Mouse (Mus musculus) liver, embryonic 13.5 days (tissue): ENCODE results near the gene Srebf2. TPM values are rescaled to one million over a fixed set of nuclear protein-coding genes. Genes with fewer than 3 reads are reported as not detected.
A peak's percentile ranks its signal among the peaks of the same experiment; 100 is the strongest.

Experiments
- ATAC-seq: fragments of 200-750 bp; cut with Nextera tagmentation; 2 replicates; pipeline ENCODE4 v1.8.0; 2017; ENCODE audit warnings: low read depth, mild to moderate bottlenecking, moderate number of reproducible peaks, moderate library complexity
- DNase-seq: peaks from one replicate; pipeline ENCODE4 v3.0.0; 2022
- H3K27ac ChIP-seq: fragments of 300-500 bp; sonication (generic); 2 replicates; pipeline ENCODE4 v1.5.1; 2015; ENCODE audit warnings: moderate library complexity, mild to moderate bottlenecking, inconsistent platforms
- H3K27me3 ChIP-seq: fragments of 300-500 bp; sonication (generic); 2 replicates; pipeline ENCODE4 v1.6.1; 2015; ENCODE audit warnings: mild to moderate bottlenecking, inconsistent platforms
- H3K36me3 ChIP-seq: fragments of 300-500 bp; sonication (generic); 2 replicates; pipeline ENCODE4 v1.6.1; 2015; ENCODE audit warnings: mild to moderate bottlenecking, inconsistent platforms
- H3K4me1 ChIP-seq: fragments of 300-500 bp; sonication (generic); replicated peaks from 2 replicates; pipeline ENCODE4 v1.6.1; 2015; ENCODE audit warnings: inconsistent platforms
- H3K4me2 ChIP-seq: fragments of 300-500 bp; sonication (generic); 2 replicates; pipeline ENCODE4 v1.6.1; 2015; ENCODE audit warnings: inconsistent platforms, mild to moderate bottlenecking, moderate library complexity
- H3K4me3 ChIP-seq: fragments of 300-500 bp; sonication (generic); replicated peaks from 2 replicates; pipeline ENCODE4 v1.5.1; 2015; ENCODE audit warnings: mild to moderate bottlenecking, inconsistent platforms
- H3K9ac ChIP-seq: fragments of 300-500 bp; sonication (generic); 2 replicates; pipeline ENCODE4 v1.6.1; 2015; ENCODE audit warnings: mild to moderate bottlenecking, inconsistent platforms
- H3K9me3 ChIP-seq: fragments of 300-500 bp; sonication (generic); replicated peaks from 2 replicates; pipeline ENCODE4 v1.6.1; 2016; ENCODE audit warnings: inconsistent platforms
- WGBS: fragments of 180-500 bp; shearing (Covaris S2); methylation state at CpG from one replicate; pipeline ENCODE4 v1.1.7; 2015; ENCODE audit not compliant: insufficient replicate concordance; 5-methylcytosine and 5-hydroxymethylcytosine counted together
- polyA plus RNA-seq: library from polyadenylated mRNA; unstranded; fragments of >200 nt; fragmentation: Nextera tagmentation; extraction: Ambion mirVana; gene quantifications from 2 replicates; pipeline ENCODE4 v1.2.1, GENCODE M21; 2015

Srebf2 gene
- polyA plus RNA-seq, 1 experiment from 2014 or later = 64.2 TPM

GRCm38 (mm10) chr15:82140355-82140754 lies 6.6 kb upstream of the Srebf2 start:
- 88% methylated on average over 3 of the region's 3 CpGs for WGBS
- no peak overlapping the region for H3K27ac ChIP-seq

GRCm38 (mm10) chr15:82144157-82144556 lies 2.8 kb upstream of the Srebf2 start:
- Histone ChIP-seq H3K9me3 (no peaks in the 10 kb centered on the region), H3K4me3 (no peak overlapping the region), H3K4me2 (no peak overlapping the region), H3K4me1 (peaks cover 59% of the 10 kb centered on the region), H3K27ac (peak overlapping the region; percentile 56), H3K36me3 (peaks cover 18% of the 10 kb centered on the region), H3K9ac (no peak overlapping the region), H3K27me3 (no peaks in the 10 kb centered on the region)
- no peak for ATAC-seq
- WGBS = 75% methylated on average over 5 of the region's 5 CpGs
- DNase-seq = no peak

More at GRCm38 (mm10) chr15:82140355-82140754, 6.6 kb upstream of the Srebf2 start:
- Histone ChIP-seq H3K4me3 (no peak overlapping the region), H3K9me3 (no peaks in the 10 kb centered on the region), H3K36me3 (peaks cover 26% of the 10 kb centered on the region), H3K4me1 (peaks cover 31% of the 10 kb centered on the region), H3K27me3 (no peaks in the 10 kb centered on the region), H3K9ac (peak overlapping the region; percentile 36; the same call in 1 of the 2 replicates), H3K4me2 (no peak overlapping the region)
- DNase-seq (no peak), ATAC-seq (no peak)

- 0 out of 2 replicates have a peak overlapping the region, but pooled peaks have one; percentile 90 for H3K4me2 ChIP-seq
- peaks cover 16% of the 10 kb centered on the region for H3K36me3 ChIP-seq
- no peak for ATAC-seq
- WGBS = 13% methylated on average over 2 of the region's 2 CpGs
- peaks cover 64% of the 10 kb centered on the region for H3K4me1 ChIP-seq
- no peaks in the 10 kb centered on the region for H3K27me3 ChIP-seq
- peak; percentile 11 for DNase-seq
- H3K27ac ChIP-seq = peak overlapping the region; percentile 94
- peak overlapping the region; percentile 73 for H3K9ac ChIP-seq
- H3K4me3 ChIP-seq = no peak overlapping the region
- H3K9me3 ChIP-seq = no peaks in the 10 kb centered on the region
Measured at GRCm38 (mm10) chr15:82145408-82145807, 1.6 kb upstream of the Srebf2 start.

GRCm38 (mm10) chr15:82145851-82146769 lies 871 bp upstream of the Srebf2 start:
- Histone ChIP-seq H3K4me1 (peaks cover 64% of the 10 kb centered on the region), H3K27ac (peak overlapping the region; percentile 94), H3K4me2 (peak overlapping the region; percentile 90), H3K36me3 (peaks cover 16% of the 10 kb centered on the region), H3K4me3 (peak overlapping the region; percentile 96), H3K27me3 (no peaks in the 10 kb centered on the region), H3K9me3 (no peaks in the 10 kb centered on the region), H3K9ac (peak overlapping the region; percentile 73)
- WGBS = 15% methylated on average over 11 of the region's 11 CpGs
- DNase-seq = peak; percentile 13
- peak; percentile 1 for ATAC-seq

- peak overlapping the region; percentile 90 for H3K4me2 ChIP-seq
- peak overlapping the region; percentile 93 for H3K27ac ChIP-seq
- DNase-seq (peak; percentile 55), ATAC-seq (peak; percentile 6; the same call in 1 of the 2 replicates)
- H3K36me3 ChIP-seq = peaks cover 7% of the 10 kb centered on the region
- no peaks in the 10 kb centered on the region for H3K27me3 ChIP-seq
- no peaks in the 10 kb centered on the region for H3K9me3 ChIP-seq
- H3K9ac ChIP-seq = peak overlapping the region; percentile 99
- WGBS = under 1% methylated on average over 46 of the region's 50 CpGs
- peak overlapping the region; percentile 96 for H3K4me3 ChIP-seq
- peaks cover 78% of the 10 kb centered on the region for H3K4me1 ChIP-seq
Measured at GRCm38 (mm10) chr15:82147611-82148111, 680 bp downstream of the Srebf2 start.

- H3K9me3 ChIP-seq = no peaks in the 10 kb centered on the region
- peak; percentile 16 for DNase-seq
- H3K27me3 ChIP-seq = no peaks in the 10 kb centered on the region
- H3K4me1 ChIP-seq = peaks cover 85% of the 10 kb centered on the region
- H3K9ac ChIP-seq = peak overlapping the region; percentile 99
- WGBS = 17% methylated on average over 9 of the region's 9 CpGs
- peak overlapping the region; percentile 93 for H3K27ac ChIP-seq
- H3K4me2 ChIP-seq = peak overlapping the region; percentile 90
- peaks cover 7% of the 10 kb centered on the region for H3K36me3 ChIP-seq
- peak overlapping the region; percentile 96 for H3K4me3 ChIP-seq
- no peak for ATAC-seq
Measured at GRCm38 (mm10) chr15:82148510-82148911, 1.5 kb downstream of the Srebf2 start.

- Histone ChIP-seq H3K36me3 (peaks cover 7% of the 10 kb centered on the region), H3K4me2 (no peak overlapping the region), H3K9ac (no peak overlapping the region), H3K27me3 (no peaks in the 10 kb centered on the region), H3K4me3 (no peak overlapping the region), H3K4me1 (peaks cover 83% of the 10 kb centered on the region), H3K9me3 (no peaks in the 10 kb centered on the region), H3K27ac (no peak overlapping the region; the same call in 1 of the 2 replicates)
- DNase-seq = no peak
- ATAC-seq = no peak
Measured at GRCm38 (mm10) chr15:82150042-82150441, 3.1 kb downstream of the Srebf2 start.

GRCm38 (mm10) chr15:82151176-82151575 lies 4.2 kb downstream of the Srebf2 start:
- Histone ChIP-seq H3K4me1 (peaks cover 83% of the 10 kb centered on the region), H3K4me3 (no peak overlapping the region), H3K36me3 (peaks cover 7% of the 10 kb centered on the region), H3K4me2 (no peak overlapping the region), H3K27ac (no peak overlapping the region), H3K27me3 (no peaks in the 10 kb centered on the region), H3K9me3 (no peaks in the 10 kb centered on the region), H3K9ac (no peak overlapping the region; the same call in 1 of the 2 replicates)
- DNase-seq = no peak
- WGBS = 73% methylated on average over 4 of the region's 4 CpGs
- no peak for ATAC-seq

- peaks cover 86% of the 10 kb centered on the region for H3K4me1 ChIP-seq
- H3K9ac ChIP-seq = no peak overlapping the region
- H3K36me3 ChIP-seq = peaks cover 7% of the 10 kb centered on the region
- no peak overlapping the region for H3K4me3 ChIP-seq
- DNase-seq (no peak), ATAC-seq (no peak)
- no peak overlapping the region for H3K27ac ChIP-seq
- H3K27me3 ChIP-seq = no peaks in the 10 kb centered on the region
- WGBS = 71% methylated on average over 12 of the region's 12 CpGs
- no peak overlapping the region for H3K4me2 ChIP-seq
- H3K9me3 ChIP-seq = no peaks in the 10 kb centered on the region
Measured at GRCm38 (mm10) chr15:82152022-82152421, 5.0 kb downstream of the Srebf2 start.

- H3K4me1 ChIP-seq = peaks cover 89% of the 10 kb centered on the region
- no peaks in the 10 kb centered on the region for H3K27me3 ChIP-seq
- H3K9me3 ChIP-seq = no peaks in the 10 kb centered on the region
- ATAC-seq (no peak), DNase-seq (no peak)
- no peak overlapping the region for H3K27ac ChIP-seq
- WGBS = 80% methylated on average over 7 of the region's 7 CpGs
- peaks cover 10% of the 10 kb centered on the region for H3K36me3 ChIP-seq
- H3K9ac ChIP-seq = no peak overlapping the region
- no peak overlapping the region for H3K4me2 ChIP-seq
- H3K4me3 ChIP-seq = no peak overlapping the region
Measured at GRCm38 (mm10) chr15:82152435-82152834, 5.5 kb downstream of the Srebf2 start.

- 36% methylated on average over 6 of the region's 6 CpGs for WGBS
- H3K27ac ChIP-seq = peak overlapping the region; percentile 18; the same call in 1 of the 2 replicates
- no peak overlapping the region for H3K4me2 ChIP-seq
- no peaks in the 10 kb centered on the region for H3K27me3 ChIP-seq
- ATAC-seq (no peak), DNase-seq (no peak)
- peaks cover 9% of the 10 kb centered on the region; the same call in 1 of the 2 replicates for H3K36me3 ChIP-seq
- no peak overlapping the region for H3K4me3 ChIP-seq
- H3K4me1 ChIP-seq = peaks cover 94% of the 10 kb centered on the region
- no peak overlapping the region for H3K9ac ChIP-seq
- H3K9me3 ChIP-seq = no peaks in the 10 kb centered on the region
Measured at GRCm38 (mm10) chr15:82156298-82156697, 9.3 kb downstream of the Srebf2 start.
